Mouse (Mus musculus): ENCODE data around the gene Zkscan5. TPM values are rescaled to one million over a fixed set of nuclear protein-coding genes. Genes with fewer than 3 reads are reported as not detected.
"Not testable (repeated sequence)": the region's sequence is repeated elsewhere in the genome, so short reads cannot be mapped to it uniquely, and the experiment has no call there.

The Zkscan5 gene
- total RNA-seq (2021), result 10 to 100 TPM in 1 of 2 experiments, 1 to 10 TPM in 1; 9.2 to 10.6 TPM
- long read RNA-seq, experiment 1, transcript Zkscan5-202 (6 exons, 3,794 nt), result major isoform, 12 of 18 reads
- long read RNA-seq, experiment 1, partial matches to known transcripts, result 2 of 18 reads
- long read RNA-seq, experiment 1, other reads (novel, unspliced or antisense), result 3 of 18 reads
- long read RNA-seq, experiment 2, transcript Zkscan5-202 (6 exons, 3,794 nt), result major isoform, 22 of 34 reads
- long read RNA-seq, experiment 2, partial matches to known transcripts, result 5 of 34 reads
- long read RNA-seq, experiment 2, other reads (novel, unspliced or antisense), result 3 of 34 reads

GRCm38 (mm10) chr5:145203936-145204691 lies at the start of gene Zkscan5:
Gene Zkscan5 (plus strand): TSS chr5:145204562.
- DNase-seq (ENCODE audit: low spot score in 2 of 2), result peak; percentile 91

DNA sequence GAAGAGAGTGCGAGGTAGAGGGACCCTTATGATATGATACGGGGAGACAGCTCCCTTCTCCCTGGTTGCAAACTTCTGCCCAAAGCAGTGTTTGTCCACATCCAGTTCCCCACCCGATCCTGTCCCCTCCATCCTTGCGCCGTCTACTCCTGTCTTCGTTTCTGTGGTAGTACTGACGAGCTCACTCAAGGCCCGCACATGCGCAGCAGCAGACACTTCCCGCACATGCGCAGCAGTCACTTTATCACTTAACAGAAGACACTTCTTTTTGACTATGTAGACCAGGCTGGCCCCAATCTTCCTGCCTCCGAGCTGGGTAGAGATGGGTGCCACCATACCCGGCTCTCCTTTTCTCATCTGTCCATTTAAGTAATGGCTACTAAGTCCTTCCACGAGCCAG lies 43.0 kb upstream of the Zkscan5 start:
- no peak for DNase-seq (ENCODE audit: low spot score in 2 of 2)

DNA sequence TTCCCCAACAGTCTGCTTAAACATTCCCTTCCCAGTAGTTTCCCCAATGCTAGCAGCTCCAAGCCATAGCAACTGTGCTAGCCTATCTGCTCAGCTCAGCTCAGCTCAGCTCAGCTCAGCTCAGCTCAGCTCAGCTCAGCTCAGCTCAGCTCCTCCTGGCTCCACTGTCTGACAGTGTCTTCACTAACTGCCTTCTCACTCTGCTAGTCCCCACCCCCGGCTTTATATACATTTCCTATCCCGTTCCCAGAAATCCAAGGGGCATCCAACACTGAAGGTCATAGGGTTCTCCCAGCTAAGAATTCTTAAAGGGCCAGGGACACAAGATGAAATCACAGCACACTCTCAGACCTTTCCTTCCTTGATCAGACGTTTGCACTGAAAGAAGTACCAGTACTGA lies 39.7 kb upstream of the Zkscan5 start:
- no peak for DNase-seq (ENCODE audit: low spot score in 2 of 2)

GRCm38 (mm10) chr5:145165184-145165583 lies 39.2 kb upstream of the Zkscan5 start:
- DNase-seq (ENCODE audit: low spot score in 2 of 2), result no peak

GRCm38 (mm10) chr5:145166536-145167305 lies 37.6 kb upstream of the Zkscan5 start, which contains the start of the genes Ptcd1 and Cpsf4:
Gene Ptcd1 (minus strand): TSS chr5:145167108.
Gene Cpsf4 (plus strand): TSS chr5:145167213.
- DNase-seq (ENCODE audit: low spot score in 2 of 2), result peak; percentile 97

- no peak for DNase-seq (ENCODE audit: low spot score in 2 of 2)
These were observed 37.1 kb upstream of the Zkscan5 start for GRCm38 (mm10) chr5:145167306-145167661.

GRCm38 (mm10) chr5:145178461-145178980 lies 25.8 kb upstream of the Zkscan5 start:
- DNase-seq (ENCODE audit: low spot score in 2 of 2), result no peak

GRCm38 (mm10) chr5:145185244-145185643 lies 19.1 kb upstream of the Zkscan5 start:
- no peak for DNase-seq (ENCODE audit: low spot score in 2 of 2)

DNA sequence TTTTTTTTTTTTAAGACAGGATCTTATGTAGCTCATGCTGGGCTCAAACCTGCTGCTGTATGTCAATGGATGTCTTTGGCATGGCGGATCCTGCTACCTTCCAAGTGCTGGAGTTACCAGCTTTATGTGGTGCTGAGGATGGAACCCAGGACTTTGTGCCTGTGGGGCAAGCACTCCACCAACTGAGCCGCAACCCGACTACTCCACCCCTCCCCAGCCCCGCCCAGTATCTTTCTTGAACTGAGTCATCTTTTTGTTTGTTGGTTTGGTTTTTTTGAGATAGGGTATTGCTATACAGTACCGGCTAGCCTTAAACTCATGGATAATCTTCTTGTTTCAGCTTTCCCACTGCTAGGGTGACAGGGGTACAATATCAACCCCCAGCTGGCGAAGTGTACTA lies 14.9 kb upstream of the Zkscan5 start:
- no peak for DNase-seq (ENCODE audit: low spot score in 2 of 2)

DNA sequence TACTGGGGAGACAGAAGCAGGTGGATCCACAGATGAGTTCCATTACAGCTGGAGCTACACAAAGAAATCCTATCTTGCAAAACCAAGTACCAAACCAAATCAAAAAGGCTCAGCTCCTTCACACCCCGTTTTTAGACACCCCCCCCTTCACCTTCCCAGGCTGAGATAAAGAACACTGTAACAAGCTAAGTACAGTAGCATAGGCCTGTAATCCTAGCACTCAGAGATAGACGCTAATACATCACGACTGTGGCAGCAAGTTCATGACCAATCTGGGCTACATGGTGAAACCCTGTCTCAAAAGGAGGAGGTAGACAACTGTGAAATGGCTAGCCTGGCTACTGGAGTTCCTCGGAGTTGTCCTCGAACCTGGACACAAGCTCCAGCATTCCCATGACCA lies 14.0 kb upstream of the Zkscan5 start:
- DNase-seq (ENCODE audit: low spot score in 2 of 2), result no peak

DNA sequence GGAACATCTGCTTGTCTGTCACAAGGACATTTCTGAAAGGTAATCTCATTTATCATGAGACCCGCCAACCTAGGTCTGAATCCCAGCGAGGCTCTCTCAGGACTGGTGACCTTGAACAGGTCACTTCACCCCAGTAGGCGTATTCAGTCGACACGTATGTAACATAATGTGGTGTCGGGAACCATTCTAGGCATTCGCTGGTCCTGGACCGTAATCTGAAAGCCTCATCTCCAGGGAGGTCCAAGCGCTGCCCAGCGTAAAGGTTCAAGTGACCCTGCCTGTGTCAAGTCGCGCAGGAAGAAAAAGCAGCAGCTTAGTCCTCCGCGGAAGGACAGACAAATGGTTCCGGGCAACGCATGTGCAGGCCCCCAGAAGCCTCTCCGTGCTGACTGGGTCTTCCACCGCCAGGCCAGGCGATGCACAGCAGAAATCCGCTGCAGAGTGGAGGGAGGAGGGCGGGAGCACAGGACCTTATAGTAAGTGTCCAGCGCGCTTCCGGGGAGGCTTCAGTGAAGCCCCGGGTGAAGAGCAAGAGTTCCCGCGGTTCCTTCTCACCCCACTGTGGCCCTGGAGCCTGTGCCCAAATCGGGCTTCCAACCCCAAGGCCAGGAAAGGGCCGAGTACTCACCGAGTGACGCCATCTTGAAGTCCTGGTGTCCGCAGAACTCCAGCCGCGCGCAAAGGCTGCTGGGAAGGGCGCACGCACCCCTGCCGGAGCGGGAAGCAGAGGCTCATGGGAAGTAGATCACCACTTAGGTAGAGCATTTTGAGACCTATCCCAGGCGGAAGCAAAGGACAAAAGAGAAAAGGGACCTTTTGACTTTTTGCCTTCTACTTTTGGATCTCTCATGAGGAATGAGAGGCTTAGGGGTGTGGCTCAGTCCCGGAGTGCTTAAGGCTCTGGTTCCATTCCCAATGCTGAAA lies 13.2 kb upstream of the Zkscan5 start:
- peak; percentile 84 for DNase-seq (ENCODE audit: low spot score in 2 of 2)

- DNase-seq (ENCODE audit: low spot score in 2 of 2), result no peak
These were observed 12.4 kb upstream of the Zkscan5 start, which contains the start of gene Atp5j2 for GRCm38 (mm10) chr5:145191962-145192361. Gene Atp5j2 (minus strand): TSS chr5:145192062.

GRCm38 (mm10) chr5:145200387-145200786 lies 4.0 kb upstream of the Zkscan5 start:
- DNase-seq (ENCODE audit: low spot score in 2 of 2), result no peak

GRCm38 (mm10) chr5:145201321-145201991 lies 2.9 kb upstream of the Zkscan5 start, which contains the start of gene Zkscan14:
Gene Zkscan14 (minus strand): TSS chr5:145201868.
- DNase-seq (ENCODE audit: low spot score in 2 of 2), result peak; percentile 57 to 62

DNA sequence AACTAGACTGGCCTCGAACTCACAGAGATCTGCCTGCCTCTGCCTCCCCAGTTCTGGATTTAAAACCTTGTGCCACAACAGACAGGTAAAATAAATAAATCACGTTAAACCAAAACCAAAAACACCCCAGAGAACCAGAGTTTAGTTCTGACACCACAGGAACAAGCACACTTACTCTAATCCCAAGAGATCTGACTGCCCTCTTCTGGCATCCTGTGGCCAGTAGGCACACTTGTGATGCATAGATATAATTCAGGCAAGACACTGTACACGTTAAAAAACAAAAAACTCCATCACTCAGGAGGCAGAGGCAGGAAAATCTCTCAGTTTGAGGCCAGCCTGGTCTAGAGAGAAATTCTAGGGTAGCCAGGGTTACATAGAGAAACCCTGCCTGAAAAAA lies 1.9 kb upstream of the Zkscan5 start:
- DNase-seq (ENCODE audit: low spot score in 2 of 2), result no peak

DNA sequence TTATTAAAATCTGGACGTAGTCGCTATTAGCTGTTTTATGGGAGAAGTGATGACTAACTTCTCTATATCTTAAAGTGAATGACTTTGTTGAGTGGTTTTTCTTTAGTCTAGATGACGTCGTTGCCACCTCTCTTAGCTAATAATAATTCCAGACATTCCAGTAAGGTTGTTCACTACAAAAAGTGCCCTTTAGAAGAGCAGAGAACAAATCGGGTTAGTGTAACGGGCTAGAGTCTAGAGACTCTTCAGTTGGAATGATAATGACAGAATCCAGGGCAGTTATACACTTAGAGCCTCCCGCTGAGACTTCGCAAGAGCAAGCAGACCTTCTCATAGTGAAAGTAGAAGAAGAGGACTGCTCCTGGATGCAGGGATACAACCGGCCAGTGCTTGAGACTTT lies 679 bp downstream of the Zkscan5 start:
- no peak for DNase-seq (ENCODE audit: low spot score in 2 of 2)

DNA sequence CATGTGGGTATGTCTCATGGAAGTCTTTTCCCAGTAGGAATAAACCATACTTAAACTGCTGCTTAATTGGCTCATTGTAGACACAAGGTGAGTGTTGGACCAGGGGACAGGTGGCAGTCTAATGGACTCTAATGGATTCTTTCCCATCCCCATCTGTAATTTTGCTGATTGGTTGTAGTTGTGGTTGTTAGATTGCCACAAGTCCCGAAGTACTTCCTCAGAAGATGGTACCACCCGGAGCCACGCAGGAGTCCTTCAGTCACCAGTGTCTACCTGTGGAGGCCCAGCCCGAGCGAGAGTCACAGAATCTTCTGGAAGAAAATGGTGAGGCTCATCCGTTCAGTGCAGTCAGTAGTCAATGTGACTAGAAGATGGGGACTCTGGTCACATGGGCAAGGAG lies 3.0 kb downstream of the Zkscan5 start:
- DNase-seq (ENCODE audit: low spot score in 2 of 2), result no peak

DNA sequence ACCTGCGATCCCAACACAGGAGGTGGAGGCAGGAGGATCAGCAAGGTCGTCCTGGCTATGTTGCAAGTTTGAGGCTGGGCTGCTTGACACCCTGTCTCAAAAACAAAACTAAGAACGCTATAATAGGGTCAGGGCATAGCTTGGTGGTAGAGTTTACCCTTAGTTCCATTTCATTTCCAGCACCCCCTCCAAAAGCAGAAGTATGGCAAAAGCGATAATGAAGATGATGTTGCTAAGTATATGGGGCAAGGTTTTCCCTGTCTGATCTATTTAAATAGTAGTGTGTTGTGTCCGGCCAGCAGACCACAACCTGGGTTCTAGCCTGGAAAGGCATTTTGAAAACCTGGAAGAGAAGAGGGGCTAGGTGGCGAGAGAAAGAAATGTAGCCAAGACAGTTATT lies 3.6 kb downstream of the Zkscan5 start:
- no peak for DNase-seq (ENCODE audit: low spot score in 2 of 2)

- DNase-seq (ENCODE audit: low spot score in 2 of 2), result not testable (repeated sequence)
These were observed 4.0 kb downstream of the Zkscan5 start for GRCm38 (mm10) chr5:145208391-145208790.

GRCm38 (mm10) chr5:145211340-145211739 lies 7.0 kb downstream of the Zkscan5 start:
- no peak for DNase-seq (ENCODE audit: low spot score in 2 of 2)
